Mouse (Mus musculus) testis, adult 2 months (tissue): ENCODE results near the gene Ngdn.

Source experiments
- CTCF ChIP-seq: fragments of 200-500 bp; IDR thresholded peaks from 2 replicates; pipeline ENCODE4 v1.5.1; 2012; ENCODE audit warnings: low read depth, mild to moderate bottlenecking, inconsistent platforms, low read length, moderate library complexity; ENCODE audit not compliant: control insufficient read depth, insufficient read depth, insufficient replicate concordance
- POLR2A ChIP-seq: fragments of 200-500 bp; IDR thresholded peaks from 2 replicates; pipeline ENCODE4 v1.6.1; 2012; ENCODE audit warnings: low read depth, mild to moderate bottlenecking, inconsistent platforms, low read length, moderate library complexity; ENCODE audit not compliant: control insufficient read depth

DNA sequence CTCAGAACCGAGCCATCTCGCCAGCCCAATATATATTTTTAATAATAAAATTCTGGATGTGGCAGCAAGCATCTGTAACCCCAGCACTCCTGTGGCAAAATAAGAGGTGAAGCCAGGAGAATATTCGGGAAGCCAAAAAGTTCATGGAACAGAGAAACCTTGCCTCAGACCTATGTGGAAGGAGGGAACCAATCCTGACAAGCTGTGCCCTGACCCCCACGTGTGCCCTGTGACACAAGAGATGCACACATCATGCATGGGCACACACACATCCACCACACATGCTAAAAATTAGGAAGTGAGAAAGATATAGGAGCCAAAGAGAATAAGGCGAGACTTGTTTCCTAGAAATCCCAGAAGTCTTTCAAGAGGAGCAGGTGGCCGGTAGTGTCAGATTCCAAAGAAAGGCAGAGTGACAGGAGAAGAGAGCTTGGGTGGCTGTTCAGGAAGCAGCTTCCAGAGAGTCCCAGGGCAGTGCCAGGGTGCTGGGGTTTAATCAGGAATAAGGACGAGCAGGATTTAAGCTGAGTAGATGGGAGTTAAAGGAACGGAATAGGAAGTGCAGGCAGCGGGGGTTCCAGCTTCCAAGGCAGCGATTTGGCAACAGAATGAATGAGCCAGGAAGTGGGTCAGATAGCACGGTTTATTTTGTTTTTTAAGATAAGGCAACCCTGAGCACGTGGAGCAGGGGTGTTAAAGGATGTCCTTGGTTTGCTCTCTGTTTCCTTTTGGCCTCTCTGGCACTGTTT is 13.1 kb upstream of the Ngdn start:
- TF ChIP-seq POLR2A (peak; percentile 9; the same call in 1 of the 2 replicates), CTCF (no peak)
